Mouse (Mus musculus): ENCODE measurements around the gene Rcl1. TPM values are rescaled to one million over a fixed set of nuclear protein-coding genes. Genes with fewer than 3 reads are reported as not detected.

Gene Rcl1
- polyA plus RNA-seq, 1 experiment, result 14.4 TPM

- DNase-seq, result no peak
- WGBS, result 95% methylated on average over 6 of the region's 6 CpGs
Measured at GRCm38 (mm10) chr19:29060299-29060698, 40.9 kb upstream of the Rcl1 start.

GRCm38 (mm10) chr19:29063009-29063408 lies 38.2 kb upstream of the Rcl1 start:
- Histone ChIP-seq H3K4me3 (ENCODE audit: control insufficient read depth, insufficient read depth, low read length) (no peak overlapping the region), H3K36me3 (ENCODE audit: control insufficient read depth, insufficient read depth, low read length) (no peaks in the 10 kb centered on the region), H3K27ac (ENCODE audit: control insufficient read depth, insufficient read depth, low read length) (no peak overlapping the region), H3K4me1 (replicated peaks; ENCODE audit: control insufficient read depth, insufficient read depth, low read length) (peaks cover 11% of the 10 kb centered on the region), H3K27me3 (ENCODE audit: control insufficient read depth, insufficient read depth, low read length) (no peaks in the 10 kb centered on the region)
- TF ChIP-seq CTCF (IDR thresholded peaks at IDR 0.05; ENCODE audit: borderline replicate concordance, control insufficient read depth, extremely low read depth, insufficient read depth, low read length, poor library complexity), result no peak
- WGBS, result 93% methylated on average over 5 of the region's 5 CpGs
- no peak for DNase-seq

More at GRCm38 (mm10) chr19:29060299-29060698, 40.9 kb upstream of the Rcl1 start:
- Histone ChIP-seq H3K27ac (ENCODE audit: control insufficient read depth, insufficient read depth, low read length) (no peak overlapping the region), H3K36me3 (ENCODE audit: control insufficient read depth, insufficient read depth, low read length) (no peaks in the 10 kb centered on the region), H3K4me1 (replicated peaks; ENCODE audit: control insufficient read depth, insufficient read depth, low read length) (peaks cover 4% of the 10 kb centered on the region), H3K27me3 (ENCODE audit: control insufficient read depth, insufficient read depth, low read length) (no peaks in the 10 kb centered on the region), H3K4me3 (ENCODE audit: control insufficient read depth, insufficient read depth, low read length) (no peak overlapping the region)
- TF ChIP-seq CTCF (IDR thresholded peaks at IDR 0.05; ENCODE audit: borderline replicate concordance, control insufficient read depth, extremely low read depth, insufficient read depth, low read length, poor library complexity) (no peak), POLR2A (IDR thresholded peaks at IDR 0.05; ENCODE audit: control insufficient read depth, extremely low read depth, insufficient read depth, low read length, poor library complexity) (no peak)

GRCm38 (mm10) chr19:29063577-29064363 lies 37.4 kb upstream of the Rcl1 start:
- 8% methylated on average over 18 of the region's 18 CpGs for WGBS
- Histone ChIP-seq H3K36me3 (ENCODE audit: control insufficient read depth, insufficient read depth, low read length) (no peaks in the 10 kb centered on the region), H3K4me1 (replicated peaks; ENCODE audit: control insufficient read depth, insufficient read depth, low read length) (peaks cover 11% of the 10 kb centered on the region)

GRCm38 (mm10) chr19:29064451-29065102 lies 36.6 kb upstream of the Rcl1 start:
- H3K36me3 ChIP-seq (ENCODE audit: control insufficient read depth, insufficient read depth, low read length), result no peaks in the 10 kb centered on the region
- H3K27me3 ChIP-seq (ENCODE audit: control insufficient read depth, insufficient read depth, low read length), result no peaks in the 10 kb centered on the region
- peak; percentile 13 for DNase-seq
- 0 out of 2 replicates have a peak, but pooled peaks have one; percentile 16 for TF ChIP-seq CTCF (IDR thresholded peaks at IDR 0.05; ENCODE audit: borderline replicate concordance, control insufficient read depth, extremely low read depth, insufficient read depth, low read length, poor library complexity)
- TF ChIP-seq POLR2A (IDR thresholded peaks at IDR 0.05; ENCODE audit: control insufficient read depth, extremely low read depth, insufficient read depth, low read length, poor library complexity), result no peak
- peak overlapping the region; percentile 30 for H3K4me3 ChIP-seq (ENCODE audit: control insufficient read depth, insufficient read depth, low read length)
- peak overlapping the region; percentile 75 for H3K27ac ChIP-seq (ENCODE audit: control insufficient read depth, insufficient read depth, low read length)
- 22% methylated on average over 9 of the region's 9 CpGs for WGBS
- H3K4me1 ChIP-seq (replicated peaks; ENCODE audit: control insufficient read depth, insufficient read depth, low read length), result peaks cover 11% of the 10 kb centered on the region

More at GRCm38 (mm10) chr19:29063577-29064363, 37.4 kb upstream of the Rcl1 start:
- peak; percentile 93 for DNase-seq
- H3K27ac ChIP-seq (ENCODE audit: control insufficient read depth, insufficient read depth, low read length), result no peak overlapping the region
- TF ChIP-seq CTCF (IDR thresholded peaks at IDR 0.05; ENCODE audit: borderline replicate concordance, control insufficient read depth, extremely low read depth, insufficient read depth, low read length, poor library complexity), result peak; percentile 90
- TF ChIP-seq POLR2A (IDR thresholded peaks at IDR 0.05; ENCODE audit: control insufficient read depth, extremely low read depth, insufficient read depth, low read length, poor library complexity), result no peak
- H3K27me3 ChIP-seq (ENCODE audit: control insufficient read depth, insufficient read depth, low read length), result no peaks in the 10 kb centered on the region
- H3K4me3 ChIP-seq (ENCODE audit: control insufficient read depth, insufficient read depth, low read length), result no peak overlapping the region

GRCm38 (mm10) chr19:29066981-29067471 lies 34.1 kb upstream of the Rcl1 start:
- peak; percentile 64 for DNase-seq
- Histone ChIP-seq H3K27ac (ENCODE audit: control insufficient read depth, insufficient read depth, low read length) (peak overlapping the region; percentile 32; the same call in 1 of the 2 replicates), H3K27me3 (ENCODE audit: control insufficient read depth, insufficient read depth, low read length) (no peaks in the 10 kb centered on the region), H3K4me3 (ENCODE audit: control insufficient read depth, insufficient read depth, low read length) (peak overlapping the region; percentile 57), H3K4me1 (replicated peaks; ENCODE audit: control insufficient read depth, insufficient read depth, low read length) (peaks cover 11% of the 10 kb centered on the region), H3K36me3 (ENCODE audit: control insufficient read depth, insufficient read depth, low read length) (no peaks in the 10 kb centered on the region)
- 24% methylated on average over 11 of the region's 11 CpGs for WGBS
- TF ChIP-seq POLR2A (IDR thresholded peaks at IDR 0.05; ENCODE audit: control insufficient read depth, extremely low read depth, insufficient read depth, low read length, poor library complexity) (no peak), CTCF (IDR thresholded peaks at IDR 0.05; ENCODE audit: borderline replicate concordance, control insufficient read depth, extremely low read depth, insufficient read depth, low read length, poor library complexity) (no peak)

GRCm38 (mm10) chr19:29069195-29069594 lies 32.0 kb upstream of the Rcl1 start:
- WGBS, result 94% methylated on average over 5 of the region's 5 CpGs
- DNase-seq, result no peak
- TF ChIP-seq CTCF (IDR thresholded peaks at IDR 0.05; ENCODE audit: borderline replicate concordance, control insufficient read depth, extremely low read depth, insufficient read depth, low read length, poor library complexity), result no peak
- TF ChIP-seq POLR2A (IDR thresholded peaks at IDR 0.05; ENCODE audit: control insufficient read depth, extremely low read depth, insufficient read depth, low read length, poor library complexity), result no peak

More at GRCm38 (mm10) chr19:29069195-29069594, 32.0 kb upstream of the Rcl1 start:
- H3K27ac ChIP-seq (ENCODE audit: control insufficient read depth, insufficient read depth, low read length), result no peak overlapping the region
- no peak overlapping the region for H3K4me3 ChIP-seq (ENCODE audit: control insufficient read depth, insufficient read depth, low read length)
- H3K4me1 ChIP-seq (replicated peaks; ENCODE audit: control insufficient read depth, insufficient read depth, low read length), result peaks cover 11% of the 10 kb centered on the region
- no peaks in the 10 kb centered on the region for H3K36me3 ChIP-seq (ENCODE audit: control insufficient read depth, insufficient read depth, low read length)
- H3K27me3 ChIP-seq (ENCODE audit: control insufficient read depth, insufficient read depth, low read length), result no peaks in the 10 kb centered on the region

All from thymus, adult 2 months (tissue).